Mouse (Mus musculus) left cerebral cortex, postnatal 4 days (tissue): ENCODE data around the gene Sorcs2. TPM values are rescaled to one million over a fixed set of nuclear protein-coding genes. Genes with fewer than 3 reads are reported as not detected.

Experiments used
- DNase-seq: peaks from one replicate; pipeline ENCODE4 v3.0.0-alpha.2; 2022
- intact Hi-C: fragments of 180-260 bp; cut with DNase I; formaldehyde crosslinking; loops from one replicate; pipeline ENCODE4 v1.15.1; 2025
- total RNA-seq, 2 experiments: library from RNA; stranded (reverse); gene quantifications; 2 replicates each; pipeline ENCODE4 v1.2.3; 2021

Sorcs2 gene
- total RNA-seq, 2 experiments from 2014 or later, result 33.9 to 35.4 TPM

DNA sequence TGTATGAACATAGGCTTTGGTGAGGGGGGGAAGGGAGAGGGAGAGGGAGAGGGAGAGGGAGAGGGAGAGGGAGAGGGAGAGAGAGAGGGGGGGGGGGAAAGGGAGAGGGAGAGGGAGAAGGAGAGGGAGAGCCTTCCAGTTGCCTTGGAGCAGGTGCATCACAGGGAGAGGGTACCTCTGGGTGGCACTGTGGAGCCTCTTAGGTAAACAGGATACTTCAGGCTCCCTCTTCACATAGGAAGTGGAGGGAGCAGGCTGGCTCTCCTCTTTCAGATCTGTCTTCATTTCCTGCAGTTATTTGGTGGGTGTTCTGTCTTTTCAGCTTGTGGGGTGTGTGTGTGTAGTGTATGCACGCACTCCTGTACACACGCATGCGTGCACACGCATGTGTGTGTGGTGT lies 256.8 kb downstream of the Sorcs2 start:
- intact Hi-C loops, result no loop called here
- DNase-seq, result peak; percentile 31

DNA sequence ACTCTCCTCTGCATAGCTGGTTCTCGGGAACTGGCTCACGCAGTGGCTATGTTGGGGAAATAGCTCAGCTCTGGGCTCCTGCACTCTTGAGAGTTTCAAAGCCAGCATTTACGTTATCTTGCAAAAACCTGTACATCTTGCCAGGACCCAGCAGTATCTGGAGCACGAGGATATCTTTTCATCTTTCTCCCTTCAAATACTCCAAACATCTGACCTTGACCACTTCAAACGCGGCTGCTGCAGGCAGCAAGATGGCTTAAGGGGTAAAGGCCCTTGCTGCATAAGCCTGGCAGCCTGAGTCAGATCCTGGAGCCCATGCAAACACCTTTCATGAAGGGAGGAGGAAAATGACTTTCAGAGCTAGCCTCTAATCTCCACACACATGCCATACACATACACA lies 258.2 kb downstream of the Sorcs2 start:
- no peak for DNase-seq
- intact Hi-C loops, result no loop called here

DNA sequence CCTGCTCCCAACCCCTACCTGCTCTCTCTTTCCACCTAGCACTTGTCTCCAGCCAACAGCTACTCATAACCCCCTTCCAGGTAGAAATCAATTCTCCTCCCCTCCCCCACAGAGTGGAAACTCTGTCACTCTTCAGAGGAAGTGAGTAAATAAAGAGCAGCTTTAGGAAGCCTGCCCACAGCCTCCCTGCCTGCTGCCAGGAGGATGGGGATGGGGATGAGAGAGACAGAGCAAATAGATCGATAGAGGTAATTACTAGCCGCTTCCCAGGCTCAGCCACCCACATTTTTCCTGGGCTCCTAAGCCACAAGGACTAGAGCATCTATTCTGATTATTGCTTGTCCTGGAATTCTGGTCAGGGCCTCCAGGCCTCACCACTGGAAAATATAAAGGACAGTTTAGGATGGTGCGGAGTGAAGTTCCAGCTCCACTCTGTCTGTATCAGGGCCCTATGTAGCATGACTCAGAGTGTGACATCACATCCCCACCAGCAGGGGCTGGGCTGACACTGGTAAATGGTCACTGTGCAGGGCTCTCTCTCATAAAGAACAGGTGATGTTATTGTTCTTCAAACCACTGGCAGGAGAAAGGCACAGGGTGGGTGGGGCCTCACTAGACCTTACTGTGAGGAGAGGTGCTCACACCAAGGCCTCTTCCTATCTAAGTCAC lies 261.9 kb downstream of the Sorcs2 start:
- DNase-seq, result no peak
- intact Hi-C loops, result no loop called here

DNA sequence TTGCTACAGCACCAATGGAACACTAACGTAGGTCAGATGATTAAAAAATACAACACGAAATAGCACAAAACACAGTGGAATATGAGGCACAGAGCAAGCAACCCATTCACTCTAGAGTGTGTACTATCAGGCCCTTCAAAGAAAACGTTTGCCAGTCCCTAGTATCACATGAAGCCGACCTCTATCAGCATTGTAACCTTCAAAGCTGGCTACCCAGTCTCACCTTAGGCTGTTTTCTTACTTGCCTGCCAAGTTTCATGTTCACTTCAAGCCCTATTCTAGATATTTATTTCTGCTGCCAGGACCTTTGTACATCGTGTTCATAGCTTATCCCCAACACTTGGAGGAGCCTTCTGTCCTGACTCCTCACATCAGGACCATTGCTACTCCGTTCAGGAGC lies 263.6 kb downstream of the Sorcs2 start:
- DNase-seq, result no peak
- intact Hi-C loops, result no loop called here

DNA sequence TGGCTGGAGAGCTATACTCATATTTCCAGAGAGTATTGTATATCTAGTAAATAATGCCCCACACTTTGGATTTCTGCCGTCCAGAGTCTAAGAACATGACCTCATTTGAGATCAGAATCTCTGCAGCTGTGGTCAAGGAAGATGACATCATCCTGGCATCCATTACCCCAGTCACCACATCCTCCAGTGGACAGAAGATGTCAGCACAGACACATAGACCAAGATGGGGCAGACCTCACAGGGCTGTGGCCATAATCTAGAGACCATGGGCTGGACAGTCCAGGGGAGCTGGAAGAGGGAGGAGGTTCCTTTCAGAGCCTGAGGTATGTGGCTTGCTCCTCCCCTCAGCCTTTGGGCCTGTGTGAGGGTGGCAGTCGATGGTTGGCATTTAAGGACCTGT lies 264.0 kb downstream of the Sorcs2 start:
- DNase-seq, result no peak
- intact Hi-C loops, result no loop called here

DNA sequence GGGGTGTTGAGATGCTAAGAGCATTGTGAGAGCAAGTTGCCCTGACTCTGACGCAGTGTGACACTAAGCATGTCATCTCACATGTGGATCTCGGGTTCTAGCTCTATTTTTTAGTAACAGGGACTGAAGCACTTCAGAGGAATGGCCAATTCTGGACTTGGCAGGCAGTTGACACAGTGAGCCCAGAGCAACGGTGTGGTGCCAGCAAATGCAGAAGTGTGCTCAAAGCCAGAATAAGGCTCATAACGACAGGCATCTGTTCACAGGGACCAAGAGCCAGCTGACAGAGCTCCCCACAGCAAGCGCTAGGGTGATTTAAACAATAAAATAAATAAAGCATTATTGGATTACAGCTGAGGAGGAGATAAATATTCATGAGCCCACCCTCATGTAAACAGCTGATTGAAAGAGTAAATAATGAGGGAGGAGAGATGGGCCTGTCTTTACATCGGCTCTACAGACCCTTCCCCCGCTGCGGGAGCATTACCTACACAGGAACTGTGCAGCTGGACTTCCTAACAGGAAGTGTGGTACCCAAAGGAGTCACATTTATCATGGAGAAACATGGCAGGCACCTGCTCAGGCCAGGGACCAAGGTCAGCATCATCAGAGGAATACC lies 267.4 kb downstream of the Sorcs2 start:
- DNase-seq, result peak; percentile 77
- intact Hi-C loops, result no loop called here

DNA sequence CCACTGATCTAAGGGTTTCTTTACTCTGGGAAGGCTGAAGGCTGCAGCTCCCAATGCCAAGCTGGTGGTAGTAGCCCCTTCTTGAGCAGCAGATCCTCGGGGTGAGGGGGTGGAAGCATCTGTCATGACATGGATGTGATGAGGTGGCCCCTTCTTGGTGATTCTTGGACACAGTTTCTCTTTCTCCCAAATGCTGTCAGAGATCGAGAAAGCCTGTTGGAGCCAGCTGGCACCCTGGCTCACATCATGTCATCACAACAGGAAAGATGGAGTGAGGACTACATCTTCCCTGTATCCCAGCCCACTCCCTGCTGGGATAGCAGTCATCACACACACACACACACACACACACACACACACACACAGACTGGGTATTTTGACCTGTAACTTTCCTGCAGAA lies 268.3 kb downstream of the Sorcs2 start:
- peak; percentile 73 for DNase-seq
- intact Hi-C loops, result no loop called here

DNA sequence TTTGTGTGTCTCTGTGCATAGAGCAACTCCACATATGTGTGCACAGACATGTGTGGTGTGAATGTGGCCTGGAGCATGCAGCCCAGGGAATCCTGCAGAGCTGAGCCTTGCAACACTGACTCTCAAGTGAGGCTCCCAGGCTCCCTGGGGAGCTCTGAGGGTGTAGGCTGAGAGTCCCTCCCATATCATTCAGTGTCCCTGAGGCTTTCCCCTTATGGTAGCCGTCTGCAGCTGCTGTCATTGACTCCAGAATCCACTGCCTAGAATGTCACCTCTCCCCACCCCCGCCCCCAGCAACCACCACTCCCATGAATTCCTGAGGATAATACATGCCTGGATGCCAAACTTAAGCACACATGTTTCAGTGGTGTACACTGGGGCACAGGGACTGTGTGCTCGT lies 269.4 kb downstream of the Sorcs2 start:
- DNase-seq, result no peak
- intact Hi-C loops, result no loop called here

DNA sequence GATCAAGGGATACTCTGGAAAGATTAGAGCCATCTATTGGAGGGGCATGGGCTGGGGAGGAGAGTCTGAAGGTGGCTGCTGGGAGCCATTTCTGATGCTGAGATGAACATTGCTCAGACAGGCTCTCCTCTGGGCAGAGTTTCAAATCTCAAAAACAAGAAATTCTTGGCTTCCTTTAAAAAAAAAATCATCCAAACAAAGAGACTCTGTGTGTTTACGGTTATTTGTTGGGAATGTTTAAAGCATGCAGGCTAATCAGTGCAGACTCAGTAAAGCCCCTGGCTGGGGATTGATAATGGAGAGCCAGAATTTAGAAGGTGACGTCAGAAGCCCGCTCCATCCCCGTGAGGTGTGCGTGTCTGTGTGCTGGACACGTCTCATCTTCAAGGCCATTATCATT lies 272.9 kb downstream of the Sorcs2 start:
- DNase-seq, result no peak
- intact Hi-C loops, result no loop called here

DNA sequence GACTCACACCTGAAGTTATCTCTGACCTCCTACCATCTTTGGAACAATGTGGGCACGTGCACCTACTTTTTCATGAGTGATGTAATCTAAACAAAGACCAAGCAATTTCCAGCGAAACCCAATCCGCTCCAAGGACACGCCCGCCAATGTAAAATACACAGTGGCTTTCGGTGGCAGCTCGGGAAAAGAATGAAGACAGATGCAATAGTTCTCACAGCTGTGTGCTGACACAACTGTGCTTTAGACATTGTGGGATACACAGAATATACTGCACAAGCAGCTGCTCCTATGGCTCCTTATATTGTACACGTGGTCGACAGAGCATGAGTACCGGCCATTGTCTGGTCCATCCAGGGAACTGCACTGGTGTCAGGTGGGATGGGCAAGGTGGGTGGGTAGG lies 275.0 kb downstream of the Sorcs2 start:
- intact Hi-C loops, result no loop called here

DNA sequence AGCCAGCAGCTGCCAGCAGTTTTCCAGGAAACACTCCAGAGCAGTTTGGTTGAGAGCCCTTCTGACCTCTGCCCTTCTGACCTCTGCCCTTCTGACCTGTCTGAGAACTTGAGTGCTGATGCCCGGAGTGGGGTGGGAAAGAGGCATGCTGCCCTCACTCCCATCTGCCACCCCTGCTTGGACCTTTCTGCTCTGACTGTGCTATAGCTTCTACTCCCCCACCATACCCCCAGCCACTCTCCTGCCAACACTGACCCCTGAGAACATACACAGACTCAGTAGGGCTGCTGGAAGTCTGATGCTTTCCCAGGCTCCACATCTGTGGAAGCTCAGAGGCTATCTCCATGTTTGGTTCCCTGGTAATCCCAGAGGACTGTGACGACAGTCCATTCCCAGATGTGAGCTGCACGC lies 277.0 kb downstream of the Sorcs2 start:
- intact Hi-C loops, result loop anchor here (2.0 kb wide), 1 partner anchor 68 kb away; no protein-coding TSS in a partner anchor
- no peak for DNase-seq

More for the DNA sequence above, 275.0 kb downstream of the Sorcs2 start:
- DNase-seq, result no peak

DNA sequence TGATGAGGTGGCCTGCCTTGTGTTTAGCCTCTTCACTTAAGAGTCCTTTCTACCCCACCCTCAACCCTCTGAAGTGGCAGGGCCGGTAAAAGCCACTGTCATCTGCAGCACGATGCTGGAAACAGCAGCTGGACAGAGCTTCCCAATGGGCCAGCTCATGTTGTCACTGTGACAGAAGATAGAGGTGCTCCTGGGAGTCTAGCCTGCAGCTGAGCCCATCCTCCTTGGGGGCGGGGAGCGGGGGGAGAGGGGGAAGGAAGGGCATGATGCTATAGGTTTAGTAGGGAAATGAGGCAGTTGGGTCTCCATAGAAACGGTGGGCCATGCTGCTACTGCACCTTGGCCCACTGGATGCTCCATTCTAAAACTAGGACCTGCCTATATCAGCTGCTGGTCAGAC lies 279.9 kb downstream of the Sorcs2 start:
- no peak for DNase-seq
- intact Hi-C loops, result no loop called here

DNA sequence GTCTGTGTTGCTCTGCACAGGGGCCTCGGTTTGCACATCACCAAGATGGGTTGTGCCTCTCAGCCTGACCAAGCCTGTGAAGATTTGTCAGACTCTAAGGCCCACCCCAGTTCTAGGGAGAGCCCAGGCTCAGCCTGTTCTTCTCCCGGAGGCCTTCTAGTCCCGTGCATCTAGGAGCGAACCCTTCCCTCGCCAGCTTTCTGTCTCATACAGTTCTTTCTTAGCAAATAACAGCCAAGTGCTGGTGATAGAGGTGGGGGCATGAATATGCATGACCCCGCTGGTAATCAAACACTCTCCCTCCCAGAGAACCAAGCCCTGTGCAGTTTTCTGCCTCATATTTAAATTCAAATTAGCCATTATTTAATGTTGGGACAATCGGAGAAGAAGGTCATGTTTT lies 282.4 kb downstream of the Sorcs2 start:
- intact Hi-C loops, result no loop called here
- DNase-seq, result no peak

DNA sequence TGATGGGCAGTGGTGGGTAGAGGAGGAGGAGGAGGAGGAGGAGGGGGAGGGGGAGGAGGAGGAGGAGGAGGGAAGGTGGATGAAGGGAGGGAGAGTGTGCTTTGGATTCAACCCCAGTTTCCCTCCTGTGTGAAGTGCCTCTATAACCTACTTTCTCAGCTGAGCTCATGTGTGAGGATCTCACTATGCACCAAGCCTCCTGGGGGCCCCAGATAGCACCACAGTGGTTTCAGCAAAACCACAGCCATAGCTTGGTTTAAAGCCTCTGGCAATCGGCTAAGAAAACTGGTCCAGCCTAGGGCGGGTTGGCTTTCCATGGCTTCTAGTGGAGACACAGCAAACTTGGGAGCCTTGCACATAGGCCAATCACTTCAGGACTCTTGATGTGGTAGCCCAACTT lies 284.2 kb downstream of the Sorcs2 start:
- DNase-seq, result no peak
- intact Hi-C loops, result no loop called here

DNA sequence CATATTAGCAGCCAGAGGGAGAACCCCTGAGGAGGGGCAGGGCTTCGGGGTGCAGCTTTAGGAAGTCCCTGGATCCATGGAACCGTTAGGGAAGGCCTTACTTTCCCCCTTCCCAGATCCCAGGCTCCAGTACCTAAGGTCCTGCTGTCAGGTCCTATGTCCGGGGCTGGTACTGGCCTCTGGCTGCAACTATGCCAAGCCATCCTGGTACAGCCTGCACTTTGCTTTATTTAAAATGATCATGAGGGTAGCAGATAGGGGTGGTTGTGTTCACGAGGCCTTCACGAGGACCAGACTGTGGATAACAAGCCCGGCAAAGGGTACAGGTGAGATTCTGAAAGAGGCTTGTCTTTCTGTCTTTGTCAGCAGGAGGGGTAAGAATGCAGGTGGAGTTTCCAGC lies 285.2 kb downstream of the Sorcs2 start:
- intact Hi-C loops, result no loop called here

DNA sequence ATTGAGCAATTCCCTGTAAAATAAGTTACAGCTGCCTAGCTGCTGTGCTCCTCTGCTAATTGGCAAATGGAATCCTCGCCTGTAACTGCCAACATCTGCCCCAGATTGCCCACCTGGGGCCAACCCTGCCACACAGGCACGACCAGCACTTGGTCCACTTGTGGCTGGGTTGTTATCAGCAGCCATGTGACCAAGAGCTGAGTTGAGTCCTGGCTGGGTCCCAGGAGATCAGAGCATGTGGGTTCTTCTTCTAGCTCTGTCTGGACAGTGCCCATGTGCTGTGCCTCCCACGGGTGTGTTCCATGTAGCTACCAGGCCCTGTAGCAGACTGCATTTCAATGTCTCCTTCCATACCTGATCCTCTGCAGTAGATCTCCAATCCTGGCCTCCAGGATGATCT lies 286.4 kb downstream of the Sorcs2 start:
- DNase-seq, result no peak
- intact Hi-C loops, result no loop called here

More for the DNA sequence above, 285.2 kb downstream of the Sorcs2 start:
- no peak for DNase-seq

DNA sequence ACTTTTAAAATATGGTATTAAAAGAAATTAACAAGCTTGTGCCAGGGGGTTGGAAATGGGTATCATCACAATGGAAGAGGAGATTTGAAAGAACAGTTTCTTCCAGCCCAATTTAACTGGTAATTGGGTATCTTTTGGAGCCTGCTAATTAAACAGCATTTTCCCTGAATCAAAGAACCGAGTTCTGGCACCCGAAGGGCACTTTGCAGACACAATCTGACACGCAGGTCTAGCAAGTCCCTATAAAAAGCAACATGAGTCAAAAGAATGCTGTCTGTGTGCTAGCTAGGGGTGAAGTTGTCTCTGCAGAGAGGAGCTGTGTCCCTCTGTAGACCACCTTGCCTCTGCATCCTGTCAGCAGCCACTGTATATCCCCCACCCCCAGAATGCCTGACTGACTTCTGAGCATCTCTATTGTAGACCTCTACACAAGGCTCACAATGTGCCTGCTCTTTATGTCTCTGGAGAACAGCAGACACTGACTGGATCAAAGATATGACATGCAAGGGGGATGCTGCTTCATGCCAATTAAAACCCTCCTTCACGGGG lies 289.5 kb downstream of the Sorcs2 start:
- no peak for DNase-seq
- intact Hi-C loops, result no loop called here

DNA sequence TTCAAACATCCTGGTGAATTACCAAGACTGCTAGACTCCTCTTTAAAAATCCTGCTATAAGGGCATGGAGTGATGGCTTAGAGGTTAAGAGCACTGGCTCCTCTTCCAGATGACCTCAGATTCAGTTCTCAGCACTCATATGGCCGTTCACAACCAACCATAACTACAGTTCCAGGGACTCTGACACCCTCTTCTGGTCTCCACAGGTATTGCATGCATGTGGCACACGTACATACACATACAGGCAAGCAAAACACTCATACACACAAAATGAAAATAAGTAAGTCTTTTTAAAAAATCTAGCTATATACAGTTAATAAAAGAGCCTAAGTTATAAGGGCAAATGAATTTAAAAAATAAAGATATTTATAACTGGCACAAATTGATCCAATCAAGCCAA lies 294.5 kb downstream of the Sorcs2 start:
- DNase-seq, result no peak
- intact Hi-C loops, result no loop called here

DNA sequence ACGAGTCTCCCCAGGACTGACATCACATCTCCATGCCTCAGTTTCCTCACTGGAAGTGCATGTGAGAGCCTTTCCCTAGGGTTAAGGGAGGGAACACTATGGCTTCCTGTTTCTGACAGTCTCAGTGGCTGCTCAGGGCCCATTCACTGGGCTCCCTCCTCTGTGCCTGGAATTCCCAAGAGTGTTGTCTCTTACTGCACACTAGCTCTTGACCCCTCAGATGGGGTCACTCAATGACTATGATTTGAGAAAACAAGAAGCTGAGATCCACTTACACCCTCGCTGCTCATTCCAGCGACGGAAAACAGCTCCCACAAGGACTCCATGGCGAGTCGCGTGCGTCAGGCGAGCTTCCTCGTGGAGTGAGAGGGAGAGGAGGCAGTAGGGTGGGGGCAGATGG lies 296.8 kb downstream of the Sorcs2 start:
- DNase-seq, result no peak
- intact Hi-C loops, result no loop called here

DNA sequence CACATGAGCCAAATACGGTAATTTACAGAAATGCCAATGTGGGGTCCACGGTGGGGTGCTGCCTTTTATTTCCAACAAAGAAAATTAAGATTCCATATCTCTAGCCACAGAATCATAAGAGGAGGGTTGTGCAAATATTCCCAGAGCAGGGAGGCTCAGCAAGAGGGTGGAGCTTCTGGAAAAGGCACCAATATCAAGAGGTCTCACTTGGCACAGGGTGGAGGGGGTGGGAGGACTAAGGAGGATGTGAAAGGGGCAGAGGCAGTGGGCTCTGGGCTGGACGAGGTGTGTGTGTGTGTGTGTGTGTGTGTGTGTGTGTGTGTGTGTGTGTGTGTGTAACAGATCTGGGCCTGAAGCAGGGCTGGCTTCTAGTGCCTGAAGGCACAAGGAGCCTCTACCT lies 297.5 kb downstream of the Sorcs2 start:
- intact Hi-C loops, result no loop called here
- DNase-seq, result no peak

DNA sequence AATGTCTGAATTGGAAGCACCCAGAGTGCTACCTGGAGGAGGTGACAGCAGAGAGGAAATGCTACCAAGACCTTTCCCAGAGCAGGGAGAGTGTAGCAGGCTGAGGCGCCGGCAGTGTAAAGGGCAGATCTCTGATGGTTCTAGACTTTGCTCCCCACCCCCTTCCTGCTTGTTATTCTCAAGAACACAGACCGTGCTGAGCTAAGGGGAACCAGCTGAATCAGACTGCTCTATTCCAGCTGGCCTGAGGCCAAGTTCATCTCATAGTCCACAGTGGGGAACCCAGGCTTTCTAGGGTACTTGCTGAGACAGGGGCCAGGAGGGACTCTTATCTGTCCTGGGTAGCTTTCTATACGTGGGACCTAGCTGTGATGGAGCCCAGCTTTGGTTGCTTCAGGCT lies 298.3 kb downstream of the Sorcs2 start:
- DNase-seq, result peak; percentile 42
- intact Hi-C loops, result no loop called here

DNA sequence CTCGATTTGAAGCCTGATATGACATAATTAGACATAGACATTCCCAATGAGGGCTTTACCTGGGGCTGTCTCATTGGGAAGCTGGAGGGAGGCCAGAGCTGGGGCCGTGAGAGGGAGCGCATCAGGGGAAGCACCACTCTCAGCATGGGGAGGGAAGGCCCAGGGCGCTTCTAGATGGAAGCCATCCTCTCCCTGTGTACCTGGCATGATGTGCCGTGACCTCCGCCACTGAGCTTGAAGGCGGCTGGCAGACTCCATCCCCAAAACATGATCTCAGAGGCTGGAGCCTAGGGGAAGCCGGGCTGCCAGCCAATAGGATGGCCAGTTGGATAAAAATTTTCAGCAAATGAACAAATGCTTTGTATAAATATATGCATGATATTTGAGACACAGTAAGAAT lies 301.9 kb downstream of the Sorcs2 start:
- peak; percentile 20 for DNase-seq

DNA sequence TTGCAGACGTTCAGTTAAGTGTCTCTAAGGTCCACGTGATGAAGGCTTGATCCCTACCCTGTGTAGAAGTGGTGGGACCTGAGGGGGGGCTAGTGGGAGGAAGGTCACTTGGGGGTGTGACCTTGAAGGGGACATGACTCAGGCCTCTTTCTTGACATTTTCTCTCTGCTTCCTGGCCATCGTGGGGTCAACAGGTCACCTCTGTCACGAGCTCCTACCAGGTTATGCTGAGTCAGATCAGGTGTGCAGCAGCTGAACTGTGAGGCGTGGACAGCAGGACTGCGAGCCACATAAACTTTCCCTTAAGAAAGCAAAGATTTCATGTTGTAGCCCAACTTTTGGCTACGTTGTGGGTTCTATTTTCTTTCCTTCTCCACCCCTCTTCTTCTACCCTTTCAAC lies 307.9 kb downstream of the Sorcs2 start:
- intact Hi-C loops, result no loop called here
- no peak for DNase-seq

More for the DNA sequence above, 301.9 kb downstream of the Sorcs2 start:
- intact Hi-C loops, result no loop called here
